Mouse (Mus musculus) midbrain, embryonic 14.5 days (tissue): ENCODE data around the gene Tpra1. TPM values are rescaled to one million over a fixed set of nuclear protein-coding genes. Genes with fewer than 3 reads are reported as not detected.

ENCODE experiments used
- ATAC-seq: fragments of 200-750 bp; cut with Nextera tagmentation; 2 replicates; pipeline ENCODE4 v1.8.0; 2017; ENCODE audit warnings: moderate number of reproducible peaks, moderate library complexity; ENCODE audit not compliant: low FRiP score, low TSS enrichment
- DNase-seq: peaks from one replicate; pipeline ENCODE4 v3.0.0-alpha.2; 2015
- H3K27ac ChIP-seq: fragments of 300-500 bp; sonication (generic); replicated peaks from 2 replicates; pipeline ENCODE4 v1.5.1; 2014; ENCODE audit warnings: mild to moderate bottlenecking, low read depth, low read length, moderate library complexity
- H3K27me3 ChIP-seq: fragments of 300-500 bp; sonication (generic); 2 replicates; pipeline ENCODE4 v1.6.1; 2014; ENCODE audit warnings: low read length, control low read depth, mixed read lengths; ENCODE audit not compliant: control insufficient read depth, insufficient read depth
- H3K36me3 ChIP-seq: fragments of 300-500 bp; sonication (generic); 2 replicates; pipeline ENCODE4 v1.6.1; 2014; ENCODE audit warnings: low read length, control low read depth; ENCODE audit not compliant: control insufficient read depth, insufficient read depth
- H3K4me1 ChIP-seq: fragments of 300-500 bp; sonication (generic); 2 replicates; pipeline ENCODE4 v1.6.1; 2014; ENCODE audit warnings: mild to moderate bottlenecking, antibody characterized with exemption, low read length, control low read depth; ENCODE audit not compliant: control insufficient read depth, insufficient read depth
- H3K4me2 ChIP-seq: fragments of 300-500 bp; sonication (generic); 2 replicates; pipeline ENCODE4 v1.6.1; 2014; ENCODE audit warnings: mild to moderate bottlenecking, low read length, moderate library complexity
- H3K4me3 ChIP-seq: fragments of 300-500 bp; sonication (generic); replicated peaks from 2 replicates; pipeline ENCODE4 v1.5.1; 2014; ENCODE audit warnings: low read depth, low read length
- H3K9ac ChIP-seq: fragments of 300-500 bp; sonication (generic); replicated peaks from 2 replicates; pipeline ENCODE4 v1.6.1; 2014; ENCODE audit warnings: mild to moderate bottlenecking, low read length, moderate library complexity
- H3K9me3 ChIP-seq: fragments of 300-500 bp; sonication (generic); 2 replicates; pipeline ENCODE4 v1.6.1; 2016; ENCODE audit warnings: low read length, control low read depth, mixed read lengths; ENCODE audit not compliant: control insufficient read depth
- WGBS: fragments of 180-500 bp; shearing (Covaris S2); extraction: QIAGEN DNeasy Blood & Tissue Kit; methylation state at CpG from one replicate; pipeline ENCODE4 v1.1.7; 2014; 5-methylcytosine and 5-hydroxymethylcytosine counted together
- polyA plus RNA-seq: library from polyadenylated mRNA; unstranded; fragments of >200 nt; fragmentation: Nextera tagmentation; extraction: Ambion mirVana; gene quantifications from 2 replicates; pipeline ENCODE4 v1.2.1, GENCODE M21; 2014

Gene Tpra1
- polyA plus RNA-seq, 1 experiment from 2014 or later, result 50.0 TPM

GRCm38 (mm10) chr6:88935735-88936276 is 33.8 kb downstream of the Tpra1 start:
- no peak overlapping the region for H3K9ac ChIP-seq

GRCm38 (mm10) chr6:88936342-88937213 is 34.5 kb downstream of the Tpra1 start:
- Histone ChIP-seq H3K36me3 (no peaks in the 10 kb centered on the region), H3K27ac (peak overlapping the region; percentile 87; the same call in 1 of the 2 replicates), H3K4me3 (no peak overlapping the region), H3K27me3 (no peaks in the 10 kb centered on the region; the same call in 1 of the 2 replicates), H3K4me2 (no peak overlapping the region), H3K4me1 (peaks cover 62% of the 10 kb centered on the region), H3K9ac (no peak overlapping the region), H3K9me3 (no peaks in the 10 kb centered on the region)
- ATAC-seq (no peak), DNase-seq (no peak)
- WGBS, result 38% methylated on average over 13 of the region's 13 CpGs

More at GRCm38 (mm10) chr6:88935735-88936276, 33.8 kb downstream of the Tpra1 start:
- Histone ChIP-seq H3K4me1 (peaks cover 54% of the 10 kb centered on the region), H3K27me3 (no peaks in the 10 kb centered on the region; the same call in 1 of the 2 replicates), H3K36me3 (no peaks in the 10 kb centered on the region), H3K4me2 (no peak overlapping the region), H3K4me3 (no peak overlapping the region), H3K9me3 (no peaks in the 10 kb centered on the region), H3K27ac (no peak overlapping the region)
- ATAC-seq (no peak), DNase-seq (peak; percentile 93)
- WGBS, result 10% methylated on average over 4 of the region's 4 CpGs

GRCm38 (mm10) chr6:88937214-88937549 is 35.1 kb downstream of the Tpra1 start:
- ATAC-seq (no peak), DNase-seq (peak; percentile 51)
- Histone ChIP-seq H3K4me1 (peaks cover 68% of the 10 kb centered on the region), H3K9ac (no peak overlapping the region), H3K4me3 (no peak overlapping the region), H3K36me3 (no peaks in the 10 kb centered on the region), H3K27ac (peak overlapping the region; percentile 87; the same call in 1 of the 2 replicates), H3K27me3 (no peaks in the 10 kb centered on the region; the same call in 1 of the 2 replicates), H3K9me3 (no peaks in the 10 kb centered on the region), H3K4me2 (no peak overlapping the region)
- 21% methylated on average over 4 of the region's 4 CpGs for WGBS

- peak; percentile 78 for DNase-seq
- no peaks in the 10 kb centered on the region for H3K36me3 ChIP-seq
- H3K9ac ChIP-seq, result 0 out of 2 replicates have a peak overlapping the region, but pooled peaks have one; percentile 14
- H3K4me1 ChIP-seq, result peaks cover 77% of the 10 kb centered on the region
- no peaks in the 10 kb centered on the region for H3K9me3 ChIP-seq
- H3K4me3 ChIP-seq, result no peak overlapping the region
- peak; percentile 69 for ATAC-seq
- 1% methylated on average over 4 of the region's 4 CpGs for WGBS
- no peaks in the 10 kb centered on the region; the same call in 1 of the 2 replicates for H3K27me3 ChIP-seq
- peak overlapping the region; percentile 87 for H3K27ac ChIP-seq
- peak overlapping the region; percentile 12; the same call in 1 of the 2 replicates for H3K4me2 ChIP-seq
These were observed 36.1 kb downstream of the Tpra1 start for GRCm38 (mm10) chr6:88937971-88938663.

- DNase-seq (no peak), ATAC-seq (no peak)
- H3K4me3 ChIP-seq, result no peak overlapping the region
- H3K27ac ChIP-seq, result peak overlapping the region; percentile 87
- H3K4me1 ChIP-seq, result peaks cover 83% of the 10 kb centered on the region
- H3K9ac ChIP-seq, result no peak overlapping the region
- no peaks in the 10 kb centered on the region for H3K36me3 ChIP-seq
- WGBS, result 29% methylated on average over 5 of the region's 5 CpGs
- peak overlapping the region; percentile 12; the same call in 1 of the 2 replicates for H3K4me2 ChIP-seq
- no peaks in the 10 kb centered on the region for H3K9me3 ChIP-seq
- no peaks in the 10 kb centered on the region; the same call in 1 of the 2 replicates for H3K27me3 ChIP-seq
These were observed 36.6 kb downstream of the Tpra1 start for GRCm38 (mm10) chr6:88938664-88939055.

GRCm38 (mm10) chr6:88939281-88940089 is 37.4 kb downstream of the Tpra1 start:
- Histone ChIP-seq H3K9me3 (no peaks in the 10 kb centered on the region), H3K27ac (peak overlapping the region; percentile 87), H3K4me1 (peaks cover 83% of the 10 kb centered on the region), H3K27me3 (no peaks in the 10 kb centered on the region), H3K4me3 (no peak overlapping the region), H3K4me2 (peak overlapping the region; percentile 12; the same call in 1 of the 2 replicates), H3K9ac (no peak overlapping the region), H3K36me3 (no peaks in the 10 kb centered on the region)
- no peak for ATAC-seq
- no peak for DNase-seq
- WGBS, result 16% methylated on average over 12 of the region's 12 CpGs

- WGBS, result 63% methylated on average over 9 of the region's 9 CpGs
- Histone ChIP-seq H3K27ac (peak overlapping the region; percentile 87; the same call in 1 of the 2 replicates), H3K9me3 (no peaks in the 10 kb centered on the region), H3K36me3 (no peaks in the 10 kb centered on the region), H3K4me1 (peaks cover 80% of the 10 kb centered on the region), H3K27me3 (no peaks in the 10 kb centered on the region), H3K4me2 (no peak overlapping the region), H3K9ac (no peak overlapping the region), H3K4me3 (no peak overlapping the region)
- DNase-seq (no peak), ATAC-seq (no peak)
These were observed 38.3 kb downstream of the Tpra1 start for GRCm38 (mm10) chr6:88940090-88940916.
